Comparison of ENCODE assay signal across 9 mouse cellular contexts in the genomic region with DNA sequence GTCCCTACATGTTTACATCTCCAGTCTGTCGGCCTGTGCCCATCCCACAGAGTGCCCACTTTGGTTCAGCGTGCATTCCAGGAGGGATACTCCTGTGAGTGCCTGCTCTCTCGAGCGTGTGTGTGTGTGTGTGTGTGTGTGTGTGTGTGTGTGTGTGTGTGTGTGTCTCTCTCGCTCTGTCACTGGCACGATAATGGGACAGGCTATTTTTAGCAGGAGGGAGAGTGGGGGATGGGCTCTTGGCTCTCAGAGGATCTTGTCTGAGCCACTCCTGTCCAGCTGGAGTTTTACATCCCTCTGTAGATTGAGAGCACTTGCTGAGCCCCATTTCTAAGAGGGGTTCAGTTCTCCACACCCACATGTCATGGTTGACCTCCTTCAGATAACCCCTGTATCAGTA. TPM values are rescaled to one million over a fixed set of nuclear protein-coding genes. Genes with fewer than 3 reads are reported as not detected.
DNase-seq lines count a peak whose midpoint lies in the region; ATAC-seq and TF ChIP-seq lines count a peak whose summit lies in the region.
"Had no signal": no experiment of that assay in that cellular context is flagged by ENCODE, and none has a peak within 500 bp of the region (broad histone marks: within the 10 kb centered on the region; RNA-seq: fewer than 3 reads in every experiment).

No protein-coding gene starts in this region.

- H3K36me3 ChIP-seq in neural tube, embryonic 11.5 days (ENCODE audit: control insufficient read depth, insufficient read depth, low read length) = peaks cover 23% of the 10 kb centered on the region
- H3K36me3 ChIP-seq in heart, embryonic 16.5 days (ENCODE audit: control insufficient read depth, insufficient read depth) = peaks cover 60% of the 10 kb centered on the region
- peaks cover 92% of the 10 kb centered on the region for H3K36me3 ChIP-seq in limb, embryonic 14.5 days (ENCODE audit: control insufficient read depth, insufficient read depth, low read length)

- H3K27ac ChIP-seq in neural tube, embryonic 11.5 days (ENCODE audit: low read depth, low read length) = no peak overlapping the region
- H3K27ac ChIP-seq in heart, embryonic 16.5 days (ENCODE audit: low read length) = peak overlapping the region; percentile 93
- H3K27ac ChIP-seq in limb, embryonic 14.5 days (replicated peaks; ENCODE audit: low read depth, low read length) = no peak overlapping the region
- H3K27ac ChIP-seq: macrophage had no signal

- no peak for TF ChIP-seq POLR2A in limb, embryonic 14.5 days (IDR thresholded peaks at IDR 0.05; ENCODE audit: borderline replicate concordance, extremely low read depth, insufficient read depth, insufficient read length)

- H3K4me2 ChIP-seq in neural tube, embryonic 11.5 days (ENCODE audit: low read depth) = no peak overlapping the region
- peak overlapping the region; percentile 63 for H3K4me2 ChIP-seq in heart, embryonic 16.5 days (ENCODE audit: low read depth, low read length)
- H3K4me2 ChIP-seq in limb, embryonic 14.5 days (replicated peaks; ENCODE audit: low read depth, low read length, severe bottlenecking) = no peak overlapping the region

- peak; percentile 70 for DNase-seq in adrenal gland, postnatal 10 days
- DNase-seq in adrenal gland, adult 8-10 months = no peak
- peak; percentile 14 for DNase-seq in neural tube, embryonic 11.5 days (ENCODE audit: low spot score)
- DNase-seq in neural tube, embryonic 10.5 days (ENCODE audit: extremely low spot score, low spot score) = no peak
- DNase-seq in limb, embryonic 14.5 days (ENCODE audit: low spot score) = peak; percentile 42
- DNase-seq in ovary, postnatal 14 days (ENCODE audit: low spot score) = no peak

- no peaks in the 10 kb centered on the region for H3K9me3 ChIP-seq in neural tube, embryonic 11.5 days (ENCODE audit: control insufficient read depth, low read length)
- no peaks in the 10 kb centered on the region for H3K9me3 ChIP-seq in heart, embryonic 16.5 days (replicated peaks; ENCODE audit: control insufficient read depth, low read length)
- H3K9me3 ChIP-seq in limb, embryonic 14.5 days (ENCODE audit: control insufficient read depth, low read length) = no peaks in the 10 kb centered on the region

- WGBS in neural tube, embryonic 11.5 days = 60% methylated on average over 6 of the region's 6 CpGs
- WGBS in heart, embryonic 16.5 days = 13% methylated on average over 6 of the region's 6 CpGs
- 46% methylated on average over 6 of the region's 6 CpGs for WGBS in limb, embryonic 14.5 days

- no peak overlapping the region for H3K9ac ChIP-seq in neural tube, embryonic 11.5 days (ENCODE audit: low read length)
- H3K9ac ChIP-seq in heart, embryonic 16.5 days (ENCODE audit: low read length) = peak overlapping the region; percentile 70
- no peak overlapping the region for H3K9ac ChIP-seq in limb, embryonic 14.5 days (ENCODE audit: low read depth, low read length, severe bottlenecking)

- peaks cover 1% of the 10 kb centered on the region; the same call in 1 of the 2 replicates for H3K4me1 ChIP-seq in neural tube, embryonic 11.5 days (ENCODE audit: control insufficient read depth, insufficient read depth, low read length)
- peaks cover 31% of the 10 kb centered on the region for H3K4me1 ChIP-seq in heart, embryonic 16.5 days (ENCODE audit: control insufficient read depth, insufficient read depth, low read length)
- H3K4me1 ChIP-seq in limb, embryonic 14.5 days (ENCODE audit: control insufficient read depth, insufficient read depth, low read length) = peaks cover 2% of the 10 kb centered on the region

- ATAC-seq in neural tube, embryonic 11.5 days (ENCODE audit: insufficient read depth, low FRiP score, low TSS enrichment) = no peak
- ATAC-seq in heart, embryonic 16.5 days (replicated peaks; ENCODE audit: extremely low read depth, insufficient read depth, low FRiP score) = peak; percentile 88
- ATAC-seq in limb, embryonic 14.5 days (ENCODE audit: low FRiP score, low read depth) = no peak
- ATAC-seq in activated CD4-positive, CD25-positive, alpha-beta regulatory T cell, adult 4 months = no peak

- no peaks in the 10 kb centered on the region for H3K27me3 ChIP-seq in neural tube, embryonic 11.5 days (ENCODE audit: control insufficient read depth, insufficient read depth, low read length)
- H3K27me3 ChIP-seq in heart, embryonic 16.5 days (ENCODE audit: control insufficient read depth, insufficient read depth, low read length) = no peaks in the 10 kb centered on the region
- no peaks in the 10 kb centered on the region for H3K27me3 ChIP-seq in limb, embryonic 14.5 days (ENCODE audit: control insufficient read depth, insufficient read depth, low read length)

- H3K4me3 ChIP-seq in neural tube, embryonic 11.5 days (ENCODE audit: low read depth, low read length) = no peak overlapping the region
- H3K4me3 ChIP-seq in heart, embryonic 16.5 days (ENCODE audit: low read length) = peak overlapping the region; percentile 33
- H3K4me3 ChIP-seq in limb, embryonic 14.5 days (replicated peaks; ENCODE audit: low read length) = no peak overlapping the region

RNA-seq across cellular contexts. Expression of a gene that starts 6.6 kb away (rescaled TPM):
- total RNA-seq in adrenal gland, postnatal 10 days (2021) = 10 to 100 TPM; 36.1 to 48.2 TPM
- 10 to 100 TPM; 53.1 to 99.4 (median 71.8) TPM for total RNA-seq in adrenal gland, adult 8-10 months (2022)
- 3.9 and 4.5 TPM in 2 replicates for polyA plus RNA-seq in neural tube, embryonic 11.5 days (2014; fragmentation: Nextera tagmentation; extraction: Ambion mirVana)
- polyA plus RNA-seq in heart, embryonic 16.5 days (2015; fragmentation: Nextera tagmentation; extraction: Ambion mirVana) = 2.1 and 2.8 TPM in 2 replicates
- polyA plus RNA-seq in limb, embryonic 14.5 days (2012; rRNA removed) = 28.6 and 36.0 TPM in 2 replicates
- polyA plus RNA-seq in limb, embryonic 14.5 days (2014; fragmentation: Nextera tagmentation; extraction: Ambion mirVana) = 4.9 and 6.1 TPM in 2 replicates
- 10 to 100 TPM; 13.9 to 15.2 TPM for polyA plus RNA-seq in activated CD4-positive, CD25-positive, alpha-beta regulatory T cell, adult 4 months (2017; shearing (Covaris generic))

RNA-seq across cellular contexts. Expression of a gene that starts 15.8 kb away (rescaled TPM):
- total RNA-seq in adrenal gland, postnatal 10 days (2021) = 100 to 1,000 TPM; 260 to 277 TPM
- total RNA-seq in adrenal gland, adult 8-10 months (2022) = 100 to 1,000 TPM; 153 to 194 (median 169) TPM
- polyA plus RNA-seq in neural tube, embryonic 11.5 days (2014; fragmentation: Nextera tagmentation; extraction: Ambion mirVana) = 20.2 and 21.1 TPM in 2 replicates
- 81.1 and 86.1 TPM in 2 replicates for polyA plus RNA-seq in heart, embryonic 16.5 days (2015; fragmentation: Nextera tagmentation; extraction: Ambion mirVana)
- 11.7 and 13.3 TPM in 2 replicates for polyA plus RNA-seq in limb, embryonic 14.5 days (2012; rRNA removed)
- 13.6 and 14.9 TPM in 2 replicates for polyA plus RNA-seq in limb, embryonic 14.5 days (2014; fragmentation: Nextera tagmentation; extraction: Ambion mirVana)
- 10 to 100 TPM; 91.3 to 99.5 TPM for polyA plus RNA-seq in activated CD4-positive, CD25-positive, alpha-beta regulatory T cell, adult 4 months (2017; shearing (Covaris generic))

RNA-seq across cellular contexts. Expression of a gene that starts 30.5 kb away (rescaled TPM):
- 10 to 100 TPM; 29.7 to 41.0 TPM for total RNA-seq in adrenal gland, postnatal 10 days (2021)
- 10 to 100 TPM; 22.2 to 48.5 (median 32.1) TPM for total RNA-seq in adrenal gland, adult 8-10 months (2022)
- 17.5 and 17.8 TPM in 2 replicates for polyA plus RNA-seq in neural tube, embryonic 11.5 days (2014; fragmentation: Nextera tagmentation; extraction: Ambion mirVana)
- polyA plus RNA-seq in heart, embryonic 16.5 days (2015; fragmentation: Nextera tagmentation; extraction: Ambion mirVana) = 11.4 and 14.2 TPM in 2 replicates
- 130 and 179 TPM in 2 replicates for polyA plus RNA-seq in limb, embryonic 14.5 days (2012; rRNA removed)
- 18.1 and 21.5 TPM in 2 replicates for polyA plus RNA-seq in limb, embryonic 14.5 days (2014; fragmentation: Nextera tagmentation; extraction: Ambion mirVana)
- polyA plus RNA-seq in activated CD4-positive, CD25-positive, alpha-beta regulatory T cell, adult 4 months (2017; shearing (Covaris generic)) = 1 to 10 TPM; 3.1 to 4.7 TPM

RNA-seq across cellular contexts. Expression of a gene that starts 33.4 kb away (rescaled TPM):
- total RNA-seq in adrenal gland, postnatal 10 days (2021) = 100 to 1,000 TPM; 231 to 234 TPM
- 100 to 1,000 TPM; 197 to 238 (median 210) TPM for total RNA-seq in adrenal gland, adult 8-10 months (2022)
- polyA plus RNA-seq in neural tube, embryonic 11.5 days (2014; fragmentation: Nextera tagmentation; extraction: Ambion mirVana) = 545 and 553 TPM in 2 replicates
- polyA plus RNA-seq in heart, embryonic 16.5 days (2015; fragmentation: Nextera tagmentation; extraction: Ambion mirVana) = 359 and 395 TPM in 2 replicates
- polyA plus RNA-seq in limb, embryonic 14.5 days (2012; rRNA removed) = 368 and 421 TPM in 2 replicates
- polyA plus RNA-seq in limb, embryonic 14.5 days (2014; fragmentation: Nextera tagmentation; extraction: Ambion mirVana) = 489 and 508 TPM in 2 replicates
- polyA plus RNA-seq in activated CD4-positive, CD25-positive, alpha-beta regulatory T cell, adult 4 months (2017; shearing (Covaris generic)) = 100 to 1,000 TPM; 422 to 486 TPM

RNA-seq across cellular contexts. Expression of a gene that starts 40.3 kb away (rescaled TPM):
- 1 to 10 TPM; 3.5 to 5.1 TPM for total RNA-seq in adrenal gland, postnatal 10 days (2021)
- total RNA-seq in adrenal gland, adult 8-10 months (2022) = 1 to 10 TPM; 2.1 to 5.4 (median 4.0) TPM
- polyA plus RNA-seq in neural tube, embryonic 11.5 days (2014; fragmentation: Nextera tagmentation; extraction: Ambion mirVana) = 9.7 and 11.0 TPM in 2 replicates
- 0.70 and 0.79 TPM in 2 replicates for polyA plus RNA-seq in heart, embryonic 16.5 days (2015; fragmentation: Nextera tagmentation; extraction: Ambion mirVana)
- 6.6 and 9.2 TPM in 2 replicates for polyA plus RNA-seq in limb, embryonic 14.5 days (2012; rRNA removed)
- 4.4 and 4.8 TPM in 2 replicates for polyA plus RNA-seq in limb, embryonic 14.5 days (2014; fragmentation: Nextera tagmentation; extraction: Ambion mirVana)
- polyA plus RNA-seq in activated CD4-positive, CD25-positive, alpha-beta regulatory T cell, adult 4 months (2017; shearing (Covaris generic)) = under 1 TPM; 0.40 to 0.61 TPM

Comparison
In these comparisons a context has a peak if more than half of its experiments do, and no peak if none do; other contexts are left out.
1. DNase-seq: peak in adrenal gland, postnatal 10 days (single experiment), neural tube, embryonic 11.5 days (single experiment) and limb, embryonic 14.5 days (single experiment); none in adrenal gland, adult 8-10 months (single experiment), neural tube, embryonic 10.5 days (single experiment) and ovary, postnatal 14 days (single experiment).